Mouse (Mus musculus) embryonic facial prominence, embryonic 13.5 days (tissue): ENCODE data around the gene Dcaf4. TPM values are rescaled to one million over a fixed set of nuclear protein-coding genes. Genes with fewer than 3 reads are reported as not detected.

Experiments used
- ATAC-seq: fragments of 200-750 bp; cut with Nextera tagmentation; 2 replicates; pipeline ENCODE4 v1.8.0; 2017; ENCODE audit warnings: low read depth; ENCODE audit not compliant: insufficient number of reproducible peaks, insufficient read depth, low FRiP score, low TSS enrichment
- H3K27ac ChIP-seq: fragments of 300-500 bp; sonication (generic); 2 replicates; pipeline ENCODE4 v1.5.1; 2015; ENCODE audit warnings: moderate library complexity, mild to moderate bottlenecking, inconsistent platforms
- H3K27me3 ChIP-seq: fragments of 300-500 bp; sonication (generic); 2 replicates; pipeline ENCODE4 v1.6.1; 2015; ENCODE audit warnings: mild to moderate bottlenecking, inconsistent platforms
- H3K36me3 ChIP-seq: fragments of 300-500 bp; sonication (generic); 2 replicates; pipeline ENCODE4 v1.6.1; 2015; ENCODE audit warnings: mild to moderate bottlenecking, inconsistent platforms
- H3K4me1 ChIP-seq: fragments of 300-500 bp; sonication (generic); 2 replicates; pipeline ENCODE4 v1.6.1; 2015; ENCODE audit warnings: inconsistent platforms
- H3K4me2 ChIP-seq: fragments of 300-500 bp; sonication (generic); 2 replicates; pipeline ENCODE4 v1.6.1; 2015; ENCODE audit warnings: moderate library complexity, mild to moderate bottlenecking, inconsistent platforms
- H3K4me3 ChIP-seq: fragments of 300-500 bp; sonication (generic); 2 replicates; pipeline ENCODE4 v1.5.1; 2015; ENCODE audit warnings: mild to moderate bottlenecking, inconsistent platforms
- H3K9ac ChIP-seq: fragments of 300-500 bp; sonication (generic); 2 replicates; pipeline ENCODE4 v1.6.1; 2015; ENCODE audit warnings: mild to moderate bottlenecking, inconsistent platforms
- H3K9me3 ChIP-seq: fragments of 300-500 bp; sonication (generic); 2 replicates; pipeline ENCODE4 v1.6.1; 2016; ENCODE audit warnings: inconsistent platforms
- WGBS: fragments of 180-500 bp; shearing (Covaris S2); methylation state at CpG from one replicate; pipeline ENCODE4 v1.1.7; 2015; ENCODE audit warnings: mixed read lengths; 5-methylcytosine and 5-hydroxymethylcytosine counted together
- polyA plus RNA-seq: library from polyadenylated mRNA; unstranded; fragments of >200 nt; fragmentation: Nextera tagmentation; extraction: Ambion mirVana; gene quantifications from 2 replicates; pipeline ENCODE4 v1.2.1, GENCODE M21; 2015

Dcaf4 gene
- polyA plus RNA-seq: 42.2 and 42.4 TPM in 2 replicates

GRCm38 (mm10) chr12:83520311-83520890, at the start of gene Dcaf4:
Gene Dcaf4 (plus strand): TSS chr12:83520466.
- ATAC-seq: peak; percentile 96
- H3K27ac ChIP-seq: peak within 1 kb of the TSS; percentile 65
- no peaks in the 10 kb centered on the region for H3K9me3 ChIP-seq
- peak within 1 kb of the TSS; percentile 75 for H3K9ac ChIP-seq
- H3K4me3 ChIP-seq: peak within 1 kb of the TSS; percentile 60
- WGBS: under 1% methylated on average over 32 of the region's 32 CpGs
- H3K4me1 ChIP-seq: peaks cover 19% of the 10 kb centered on the region
- H3K36me3 ChIP-seq: no peaks in the 10 kb centered on the region
- no peaks in the 10 kb centered on the region for H3K27me3 ChIP-seq
- peak within 1 kb of the TSS; percentile 65 for H3K4me2 ChIP-seq

GRCm38 (mm10) chr12:83471760-83472159, 48.5 kb upstream of the Dcaf4 start:
- no peak for ATAC-seq
- Histone ChIP-seq H3K4me3 (no peak overlapping the region), H3K4me2 (no peak overlapping the region), H3K36me3 (no peaks in the 10 kb centered on the region), H3K27me3 (no peaks in the 10 kb centered on the region), H3K27ac (no peak overlapping the region), H3K9me3 (no peaks in the 10 kb centered on the region), H3K9ac (no peak overlapping the region), H3K4me1 (0 out of 2 replicates have a peak, but pooled peaks cover 2% of the 10 kb centered on the region)
- 88% methylated on average over 7 of the region's 7 CpGs for WGBS

- Histone ChIP-seq H3K36me3 (no peaks in the 10 kb centered on the region), H3K9me3 (no peaks in the 10 kb centered on the region), H3K4me1 (0 out of 2 replicates have a peak, but pooled peaks cover 2% of the 10 kb centered on the region), H3K27me3 (no peaks in the 10 kb centered on the region), H3K4me3 (no peak overlapping the region), H3K27ac (no peak overlapping the region), H3K4me2 (no peak overlapping the region), H3K9ac (no peak overlapping the region)
- 36% methylated on average over 5 of the region's 5 CpGs for WGBS
- no peak for ATAC-seq
Measured at GRCm38 (mm10) chr12:83473987-83474600, 46.2 kb upstream of the Dcaf4 start.

- Histone ChIP-seq H3K4me2 (no peak overlapping the region), H3K9ac (no peak overlapping the region), H3K9me3 (no peaks in the 10 kb centered on the region), H3K4me3 (no peak overlapping the region), H3K27ac (no peak overlapping the region), H3K36me3 (no peaks in the 10 kb centered on the region), H3K27me3 (no peaks in the 10 kb centered on the region), H3K4me1 (0 out of 2 replicates have a peak, but pooled peaks cover 2% of the 10 kb centered on the region)
- no peak for ATAC-seq
- WGBS: 54% methylated on average over 6 of the region's 6 CpGs
Measured at GRCm38 (mm10) chr12:83475419-83475818, 44.8 kb upstream of the Dcaf4 start.

GRCm38 (mm10) chr12:83476277-83476676, 44.0 kb upstream of the Dcaf4 start:
- H3K4me2 ChIP-seq: no peak overlapping the region
- H3K4me1 ChIP-seq: 0 out of 2 replicates have a peak, but pooled peaks cover under 1% of the 10 kb centered on the region
- H3K9ac ChIP-seq: no peak overlapping the region
- no peaks in the 10 kb centered on the region for H3K9me3 ChIP-seq
- H3K27ac ChIP-seq: no peak overlapping the region
- no peak overlapping the region for H3K4me3 ChIP-seq
- no peaks in the 10 kb centered on the region for H3K36me3 ChIP-seq
- no peak for ATAC-seq
- H3K27me3 ChIP-seq: no peaks in the 10 kb centered on the region
- WGBS: 86% methylated on average over 10 of the region's 10 CpGs

GRCm38 (mm10) chr12:83479140-83479539, 41.1 kb upstream of the Dcaf4 start:
- no peaks in the 10 kb centered on the region for H3K36me3 ChIP-seq
- no peak overlapping the region for H3K27ac ChIP-seq
- no peaks in the 10 kb centered on the region for H3K4me1 ChIP-seq
- H3K9me3 ChIP-seq: no peaks in the 10 kb centered on the region
- no peak overlapping the region for H3K9ac ChIP-seq
- ATAC-seq: no peak
- no peak overlapping the region for H3K4me3 ChIP-seq
- H3K27me3 ChIP-seq: peaks cover 13% of the 10 kb centered on the region
- no peak overlapping the region for H3K4me2 ChIP-seq
- WGBS: 59% methylated on average over 1 of the region's 1 CpGs

- Histone ChIP-seq H3K4me1 (peaks cover 6% of the 10 kb centered on the region), H3K4me3 (no peak overlapping the region), H3K4me2 (no peak overlapping the region), H3K27ac (no peak overlapping the region), H3K9me3 (no peaks in the 10 kb centered on the region), H3K36me3 (no peaks in the 10 kb centered on the region), H3K27me3 (peaks cover 21% of the 10 kb centered on the region), H3K9ac (no peak overlapping the region)
- ATAC-seq: no peak
- 72% methylated on average over 7 of the region's 7 CpGs for WGBS
Measured at GRCm38 (mm10) chr12:83479818-83480401, 40.4 kb upstream of the Dcaf4 start.

- no peaks in the 10 kb centered on the region for H3K36me3 ChIP-seq
- H3K4me1 ChIP-seq: peaks cover 20% of the 10 kb centered on the region
- no peak overlapping the region for H3K9ac ChIP-seq
- WGBS: 65% methylated on average over 4 of the region's 4 CpGs
- H3K9me3 ChIP-seq: no peaks in the 10 kb centered on the region
- no peak overlapping the region for H3K27ac ChIP-seq
- H3K27me3 ChIP-seq: peaks cover 36% of the 10 kb centered on the region
- no peak overlapping the region for H3K4me2 ChIP-seq
- no peak overlapping the region for H3K4me3 ChIP-seq
- ATAC-seq: no peak
Measured at GRCm38 (mm10) chr12:83481439-83481838, 38.8 kb upstream of the Dcaf4 start.

- H3K36me3 ChIP-seq: no peaks in the 10 kb centered on the region
- no peak overlapping the region for H3K27ac ChIP-seq
- no peak overlapping the region for H3K4me2 ChIP-seq
- no peak for ATAC-seq
- no peak overlapping the region for H3K9ac ChIP-seq
- H3K9me3 ChIP-seq: no peaks in the 10 kb centered on the region
- 73% methylated on average over 5 of the region's 5 CpGs for WGBS
- H3K4me1 ChIP-seq: peaks cover 31% of the 10 kb centered on the region
- no peak overlapping the region for H3K4me3 ChIP-seq
- peaks cover 45% of the 10 kb centered on the region for H3K27me3 ChIP-seq
Measured at GRCm38 (mm10) chr12:83483653-83484052, 36.6 kb upstream of the Dcaf4 start.

- Histone ChIP-seq H3K27ac (no peak overlapping the region), H3K4me3 (peak overlapping the region; percentile 65), H3K4me1 (peaks cover 35% of the 10 kb centered on the region), H3K27me3 (peaks cover 58% of the 10 kb centered on the region), H3K9ac (peak overlapping the region; percentile 22; the same call in 1 of the 2 replicates), H3K4me2 (peak overlapping the region; percentile 100), H3K9me3 (no peaks in the 10 kb centered on the region), H3K36me3 (no peaks in the 10 kb centered on the region)
- WGBS: 1% methylated on average over 24 of the region's 24 CpGs
- ATAC-seq: no peak
Measured at GRCm38 (mm10) chr12:83484855-83485745, 35.2 kb upstream of the Dcaf4 start.

GRCm38 (mm10) chr12:83485911-83486670, 34.2 kb upstream of the Dcaf4 start:
- Histone ChIP-seq H3K27me3 (peaks cover 58% of the 10 kb centered on the region), H3K4me1 (peaks cover 35% of the 10 kb centered on the region), H3K9me3 (no peaks in the 10 kb centered on the region), H3K4me2 (peak overlapping the region; percentile 100), H3K4me3 (peak overlapping the region; percentile 65), H3K27ac (no peak overlapping the region), H3K36me3 (no peaks in the 10 kb centered on the region), H3K9ac (peak overlapping the region; percentile 70)
- under 1% methylated on average over 53 of the region's 53 CpGs for WGBS
- ATAC-seq: no peak
